In the genomic region with DNA sequence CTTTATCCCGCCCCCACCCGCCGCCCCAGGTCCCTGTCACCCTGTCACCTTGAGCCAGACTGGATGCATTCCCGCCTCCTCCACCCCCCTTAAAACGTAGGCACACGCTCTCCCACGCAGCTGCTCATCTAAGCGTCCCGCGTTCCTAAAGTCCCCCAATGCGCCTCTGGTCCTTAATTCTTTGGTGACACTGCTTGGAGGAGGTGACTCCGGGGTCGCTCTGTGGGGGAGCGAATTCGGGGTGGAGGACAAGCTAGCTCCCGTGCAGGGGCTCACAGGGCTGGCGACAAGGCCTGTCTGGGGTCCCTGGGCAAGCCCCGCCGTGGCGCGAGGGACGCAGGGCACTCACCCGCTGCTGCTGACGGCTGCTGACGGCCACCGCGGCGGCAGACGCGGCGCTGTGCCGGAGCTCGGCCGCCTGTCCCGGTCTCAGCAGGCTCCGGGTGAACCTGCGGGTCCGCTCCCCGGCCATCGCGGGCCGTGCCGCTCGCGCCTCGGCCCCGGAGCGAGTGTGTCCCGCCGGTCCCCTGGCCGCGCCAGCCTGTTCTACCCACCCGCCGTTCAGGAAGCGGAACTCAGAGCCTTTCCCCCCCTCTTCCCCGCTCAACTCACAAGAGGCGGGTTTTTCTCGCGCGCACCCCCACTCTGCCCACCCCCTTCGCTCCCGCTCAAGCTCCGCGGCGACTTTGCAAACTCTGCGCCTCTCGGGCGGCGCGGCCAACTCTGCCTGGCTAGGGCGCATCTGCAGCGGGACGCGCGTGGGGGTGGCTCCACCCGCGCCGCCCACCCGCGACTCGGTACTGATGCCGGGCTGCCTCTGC, we compare ENCODE assay signal across 8 mouse cellular contexts. TPM values are rescaled to one million over a fixed set of nuclear protein-coding genes. Genes with fewer than 3 reads are reported as not detected.
DNase-seq lines count a peak whose midpoint lies in the region; ATAC-seq and TF ChIP-seq lines count a peak whose summit lies in the region.

A gene (minus strand): TSS at position 551 of the 821 bp plus-strand sequence.

- peak; percentile 46 for ATAC-seq in granulocyte monocyte progenitor cell, adult 5-6 weeks (replicated peaks; ENCODE audit: poor library complexity, severe bottlenecking)
- ATAC-seq in limb, embryonic 15.5 days (ENCODE audit: insufficient number of reproducible peaks, low FRiP score, low TSS enrichment, low read depth): peak; percentile 57
- ATAC-seq in midbrain, postnatal 0 days (ENCODE audit: low FRiP score): peak; percentile 73

- peak; percentile 95 for DNase-seq in heart, adult 11 months
- no peak for DNase-seq in heart, adult 8-10 months (ENCODE audit: low spot score)
- peak; percentile 60 for DNase-seq in embryo, embryonic 10 days (ENCODE audit: low spot score)
- DNase-seq in kidney, adult 2 months: peak; percentile 19
- DNase-seq in midbrain, postnatal 0 days (ENCODE audit: low spot score): peak; percentile 58
- DNase-seq in spleen, postnatal 36 days (ENCODE audit: low spot score in 2 of 2): peak; percentile 70 to 72

- H3K9me3 ChIP-seq in limb, embryonic 15.5 days: no peaks in the 10 kb centered on the region
- no peaks in the 10 kb centered on the region for H3K9me3 ChIP-seq in midbrain, postnatal 0 days (ENCODE audit: low read length)

- peak within 1 kb of the TSS; percentile 89 for H3K4me2 ChIP-seq in limb, embryonic 15.5 days
- peak within 1 kb of the TSS; percentile 94 for H3K4me2 ChIP-seq in midbrain, postnatal 0 days (ENCODE audit: low read depth, low read length, poor library complexity, severe bottlenecking)

- peak within 1 kb of the TSS; percentile 52 for H3K9ac ChIP-seq in limb, embryonic 15.5 days
- peak within 1 kb of the TSS; percentile 62 for H3K9ac ChIP-seq in midbrain, postnatal 0 days (replicated peaks; ENCODE audit: low read length, poor library complexity, severe bottlenecking)

- no peak within 1 kb of the TSS for H3K27ac ChIP-seq in kidney, adult 2 months (ENCODE audit: insufficient read depth, low read depth, low read length)
- peak within 1 kb of the TSS; percentile 54; the same call in 1 of the 2 replicates for H3K27ac ChIP-seq in limb, embryonic 15.5 days
- H3K27ac ChIP-seq in midbrain, postnatal 0 days (ENCODE audit: low read depth, low read length): peak within 1 kb of the TSS; percentile 55

- WGBS in kidney, adult 2 months: under 1% methylated on average over 82 of the region's 82 CpGs
- under 1% methylated on average over 81 of the region's 82 CpGs for WGBS in limb, embryonic 15.5 days
- under 1% methylated on average over 71 of the region's 82 CpGs for WGBS in midbrain, postnatal 0 days

- no peaks in the 10 kb centered on the region for H3K36me3 ChIP-seq in kidney, adult 2 months (ENCODE audit: control insufficient read depth, insufficient read depth, low read length)
- H3K36me3 ChIP-seq in limb, embryonic 15.5 days: no peaks in the 10 kb centered on the region
- H3K36me3 ChIP-seq in midbrain, postnatal 0 days (ENCODE audit: insufficient read depth, low read length): no peaks in the 10 kb centered on the region

- H3K4me1 ChIP-seq in kidney, adult 2 months (ENCODE audit: control insufficient read depth, insufficient read depth, low read length): no peaks in the 10 kb centered on the region
- peaks cover 19% of the 10 kb centered on the region for H3K4me1 ChIP-seq in limb, embryonic 15.5 days
- 0 out of 2 replicates have a peak, but pooled peaks cover 4% of the 10 kb centered on the region for H3K4me1 ChIP-seq in midbrain, postnatal 0 days (ENCODE audit: insufficient read depth, low read length)

- TF ChIP-seq CTCF in kidney, adult 2 months (conservative IDR thresholded peaks at IDR 0.05; ENCODE audit: insufficient read depth, insufficient read length, low read depth, low read length): no peak
- TF ChIP-seq CTCF in midbrain, postnatal 0 days (IDR thresholded peaks at IDR 0.05): no peak

- TF ChIP-seq POLR2A in kidney, adult 2 months (IDR thresholded peaks at IDR 0.05; ENCODE audit: low read depth, low read length): no peak

- H3K4me3 ChIP-seq in kidney, adult 2 months (ENCODE audit: insufficient read depth, low read depth, low read length): peak within 1 kb of the TSS; percentile 69
- peak within 1 kb of the TSS; percentile 65 for H3K4me3 ChIP-seq in limb, embryonic 15.5 days
- H3K4me3 ChIP-seq in midbrain, postnatal 0 days (ENCODE audit: low read depth, low read length): peak within 1 kb of the TSS; percentile 74

- peaks cover 7% of the 10 kb centered on the region for H3K27me3 ChIP-seq in kidney, adult 2 months (replicated peaks; ENCODE audit: control insufficient read depth, insufficient read depth, low read length)
- H3K27me3 ChIP-seq in limb, embryonic 15.5 days: peaks cover 5% of the 10 kb centered on the region; the same call in 1 of the 2 replicates
- H3K27me3 ChIP-seq in midbrain, postnatal 0 days (ENCODE audit: insufficient read depth, low read length): no peaks in the 10 kb centered on the region

RNA-seq across cellular contexts. Expression of the gene that starts here (rescaled TPM):
- total RNA-seq in heart, adult 8-10 months (2022): 1 to 10 TPM; 3.5 to 4.8 (median 4.3) TPM
- 149 TPM in 2 replicates for total RNA-seq in granulocyte monocyte progenitor cell, adult 5-6 weeks (2014; fragmentation: Nextera tagmentation)
- 117 and 126 TPM in 2 replicates for total RNA-seq in granulocyte monocyte progenitor cell, adult 5-6 weeks (2017)
- polyA plus RNA-seq in kidney, adult 2 months (2012; rRNA removed): 2.8 and 4.1 TPM in 2 replicates
- polyA plus RNA-seq in limb, embryonic 15.5 days (2015; fragmentation: Nextera tagmentation; extraction: Ambion mirVana): 5.5 and 6.0 TPM in 2 replicates
- 10.6 and 12.8 TPM in 2 replicates for total RNA-seq in midbrain, postnatal 0 days (2014; rRNA removed)
- polyA plus RNA-seq in midbrain, postnatal 0 days (2015; fragmentation: Nextera tagmentation; extraction: Ambion mirVana): 2.2 and 3.0 TPM in 2 replicates
